Mouse (Mus musculus): ENCODE measurements around the gene Fam196a.

GRCm38 (mm10) chr7:134943063-134943462, 4.8 kb upstream of the Fam196a start:
- TF ChIP-seq EP300 (IDR thresholded peaks at IDR 0.05; ENCODE audit: low read depth) (no peak), CTCF (IDR thresholded peaks at IDR 0.05; ENCODE audit: low read depth) (no peak)
